Mouse (Mus musculus): ENCODE data around the gene Cnot11.
"Not testable (repeated sequence)": the region's sequence is repeated elsewhere in the genome, so short reads cannot be mapped to it uniquely, and the experiment has no call there.

GRCm38 (mm10) chr1:39591557-39591956 lies 56.8 kb downstream of the Cnot11 start:
- not testable (repeated sequence) for TF ChIP-seq CTCF (IDR thresholded peaks at IDR 0.05; ENCODE audit: borderline replicate concordance, control insufficient read depth, extremely low read depth, insufficient read depth, low read length, poor library complexity); POLR2A (IDR thresholded peaks at IDR 0.05; ENCODE audit: control insufficient read depth, extremely low read depth, insufficient read depth, low read length, poor library complexity)

All from thymus, adult 2 months (tissue).